Mouse (Mus musculus) forebrain, embryonic 13.5 days (tissue): ENCODE results near the gene Fbxo24. TPM values are rescaled to one million over a fixed set of nuclear protein-coding genes. Genes with fewer than 3 reads are reported as not detected.

Experiments
- ATAC-seq: fragments of 200-750 bp; cut with Nextera tagmentation; 2 replicates; pipeline ENCODE4 v1.8.0; 2017
- H3K27ac ChIP-seq: fragments of 300-500 bp; sonication (generic); 2 replicates; pipeline ENCODE4 v1.5.1; 2015; ENCODE audit warnings: inconsistent platforms, mild to moderate bottlenecking, moderate library complexity
- H3K27me3 ChIP-seq: fragments of 300-500 bp; sonication (generic); 2 replicates; pipeline ENCODE4 v1.6.1; 2015; ENCODE audit warnings: mild to moderate bottlenecking, inconsistent platforms
- H3K36me3 ChIP-seq: fragments of 300-500 bp; sonication (generic); 2 replicates; pipeline ENCODE4 v1.6.1; 2015; ENCODE audit warnings: mild to moderate bottlenecking, inconsistent platforms; ENCODE audit not compliant: poor library complexity, severe bottlenecking
- H3K4me1 ChIP-seq: fragments of 300-500 bp; sonication (generic); 2 replicates; pipeline ENCODE4 v1.6.1; 2015; ENCODE audit warnings: inconsistent platforms
- H3K4me2 ChIP-seq: fragments of 300-500 bp; sonication (generic); 2 replicates; pipeline ENCODE4 v1.6.1; 2015; ENCODE audit warnings: inconsistent platforms, mild to moderate bottlenecking, moderate library complexity
- H3K4me3 ChIP-seq: fragments of 300-500 bp; sonication (generic); 2 replicates; pipeline ENCODE4 v1.5.1; 2015; ENCODE audit warnings: mild to moderate bottlenecking, inconsistent platforms
- H3K9ac ChIP-seq: fragments of 300-500 bp; sonication (generic); 2 replicates; pipeline ENCODE4 v1.6.1; 2015; ENCODE audit warnings: mild to moderate bottlenecking, inconsistent platforms
- H3K9me3 ChIP-seq: fragments of 300-500 bp; sonication (generic); replicated peaks from 2 replicates; pipeline ENCODE4 v1.6.1; 2016; ENCODE audit warnings: inconsistent platforms
- WGBS: fragments of 180-500 bp; shearing (Covaris S2); methylation state at CpG from one replicate; pipeline ENCODE4 v1.1.7; 2015; 5-methylcytosine and 5-hydroxymethylcytosine counted together
- polyA plus RNA-seq: library from polyadenylated mRNA; unstranded; fragments of >200 nt; fragmentation: Nextera tagmentation; extraction: Ambion mirVana; gene quantifications from 2 replicates; pipeline ENCODE4 v1.2.1, GENCODE M21; 2015

Fbxo24 gene
- polyA plus RNA-seq, 1 experiment from 2014 or later, result 0.22 TPM

DNA sequence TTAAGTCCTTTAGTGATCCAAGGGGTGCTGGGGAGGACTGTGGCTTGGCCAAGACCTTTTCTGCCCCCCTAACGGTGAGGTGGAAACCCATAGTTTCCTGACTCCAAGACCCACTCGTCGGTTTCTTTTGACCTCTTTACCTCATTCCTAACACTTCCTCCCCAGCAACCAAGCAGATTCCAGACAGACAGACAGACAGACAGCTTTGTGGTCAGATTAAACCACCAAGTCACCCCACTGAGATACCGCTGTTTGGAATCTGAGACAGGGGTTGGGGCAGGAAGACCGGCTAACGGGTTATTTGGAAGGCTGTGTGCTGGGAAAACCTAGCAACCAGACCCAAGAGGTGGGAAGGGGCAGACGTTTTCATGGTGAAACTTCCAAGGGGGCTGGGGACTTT, 58.6 kb downstream of the Fbxo24 start:
- Histone ChIP-seq H3K4me1 (peaks cover 6% of the 10 kb centered on the region; the same call in 1 of the 2 replicates), H3K27me3 (peaks cover 14% of the 10 kb centered on the region)
- 55% methylated on average over 7 of the region's 7 CpGs for WGBS

DNA sequence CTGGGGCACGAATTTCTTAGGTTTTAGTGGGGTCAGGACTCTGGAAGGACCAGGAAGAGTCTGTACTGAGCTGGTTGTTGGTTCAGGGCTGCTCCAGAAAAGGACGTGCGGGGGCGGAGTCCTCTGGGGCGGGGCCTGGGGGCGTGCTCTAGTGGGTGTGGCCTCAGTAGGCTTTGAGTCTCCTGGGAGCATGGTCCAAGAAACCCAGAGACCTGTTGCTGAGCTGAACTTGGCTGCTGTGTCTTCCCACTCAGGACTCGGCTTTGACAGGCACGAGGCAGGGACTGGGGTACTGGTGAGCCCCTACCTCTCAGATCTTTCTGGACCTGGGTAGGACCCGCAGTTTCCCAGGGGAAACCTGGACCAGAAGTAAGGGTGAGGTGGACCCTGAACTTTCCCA, 59.1 kb downstream of the Fbxo24 start, which contains the start of gene Tfr2:
TSS of gene Tfr2 (plus strand) at position 176 of the 400 bp plus-strand sequence.
- H3K4me2 ChIP-seq, result no peak within 1 kb of the TSS
- no peak for ATAC-seq
- H3K9ac ChIP-seq, result no peak within 1 kb of the TSS
- H3K9me3 ChIP-seq, result no peaks in the 10 kb centered on the region
- peaks cover 9% of the 10 kb centered on the region for H3K27me3 ChIP-seq
- H3K36me3 ChIP-seq, result peaks cover 20% of the 10 kb centered on the region
- no peak within 1 kb of the TSS for H3K4me3 ChIP-seq
- 45% methylated on average over 9 of the region's 9 CpGs for WGBS
- H3K4me1 ChIP-seq, result peaks cover 6% of the 10 kb centered on the region; the same call in 1 of the 2 replicates
- H3K27ac ChIP-seq, result no peak within 1 kb of the TSS

More for the DNA sequence above, 58.6 kb downstream of the Fbxo24 start:
- ATAC-seq, result no peak
- H3K36me3 ChIP-seq, result peaks cover 15% of the 10 kb centered on the region
- no peaks in the 10 kb centered on the region for H3K9me3 ChIP-seq
- H3K4me3 ChIP-seq, result no peak overlapping the region
- H3K4me2 ChIP-seq, result no peak overlapping the region
- H3K9ac ChIP-seq, result no peak overlapping the region
- H3K27ac ChIP-seq, result no peak overlapping the region

DNA sequence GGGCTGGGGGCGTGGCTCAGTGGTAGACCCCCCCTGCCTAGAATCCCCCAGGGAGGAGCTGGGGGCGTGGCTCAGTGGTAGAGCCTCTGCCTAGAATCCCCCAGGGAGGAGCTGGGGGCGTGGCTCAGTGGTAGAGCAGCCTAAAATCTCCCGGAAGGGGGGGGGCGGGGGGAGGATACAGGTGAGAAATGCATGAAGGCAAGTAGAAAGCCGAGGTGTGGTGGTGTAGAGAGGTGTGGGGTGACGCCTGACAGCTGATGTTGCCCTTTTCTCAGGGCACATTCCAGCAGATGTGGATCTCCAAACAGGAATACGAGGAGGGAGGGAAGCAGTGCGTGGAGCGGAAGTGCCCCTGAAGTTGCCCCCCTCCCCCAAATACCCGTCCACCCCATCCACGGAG, 59.8 kb downstream of the Fbxo24 start:
- WGBS, result 76% methylated on average over 12 of the region's 12 CpGs
- H3K4me1 ChIP-seq, result no peaks in the 10 kb centered on the region
- ATAC-seq, result no peak

DNA sequence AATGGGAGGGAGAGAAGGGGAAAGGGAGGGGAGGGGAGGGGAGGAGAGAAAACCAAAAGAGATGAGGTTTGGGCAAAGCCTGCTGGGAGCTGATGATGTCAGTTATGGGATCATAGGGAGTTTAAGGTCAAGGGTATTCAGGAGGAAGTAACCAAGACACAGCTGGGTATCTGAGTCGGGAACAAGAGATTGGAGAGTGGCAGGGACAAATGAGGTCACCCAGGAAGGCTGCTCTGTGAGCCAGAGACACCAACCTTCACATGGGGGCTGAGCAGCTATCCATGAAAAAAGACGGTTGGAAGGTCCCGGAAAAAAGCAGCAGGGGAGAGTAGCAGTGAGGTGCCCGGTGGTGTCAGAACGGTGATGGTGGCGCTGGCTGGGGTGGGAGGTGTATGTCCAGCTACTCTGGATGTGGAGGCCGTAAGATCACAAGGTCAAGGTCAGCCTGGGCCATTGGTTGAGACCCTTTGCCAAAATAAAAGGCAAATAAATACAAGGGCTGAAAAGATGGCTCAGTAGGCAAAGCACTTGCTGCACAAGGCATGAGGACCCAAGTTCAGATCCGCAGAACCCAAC, 60.5 kb downstream of the Fbxo24 start:
- no peak overlapping the region for H3K4me3 ChIP-seq
- 86% methylated on average over 8 of the region's 8 CpGs for WGBS
- H3K4me2 ChIP-seq, result no peak overlapping the region
- H3K9ac ChIP-seq, result no peak overlapping the region
- H3K27ac ChIP-seq, result no peak overlapping the region
- ATAC-seq, result no peak
- no peaks in the 10 kb centered on the region; the same call in 1 of the 2 replicates for H3K27me3 ChIP-seq
- no peaks in the 10 kb centered on the region for H3K9me3 ChIP-seq
- peaks cover 22% of the 10 kb centered on the region for H3K36me3 ChIP-seq
- H3K4me1 ChIP-seq, result no peaks in the 10 kb centered on the region

More for the DNA sequence above, 59.8 kb downstream of the Fbxo24 start:
- H3K4me2 ChIP-seq, result no peak overlapping the region
- no peaks in the 10 kb centered on the region for H3K9me3 ChIP-seq
- H3K27me3 ChIP-seq, result peaks cover 3% of the 10 kb centered on the region; the same call in 1 of the 2 replicates
- H3K9ac ChIP-seq, result no peak overlapping the region
- H3K36me3 ChIP-seq, result peaks cover 22% of the 10 kb centered on the region
- H3K27ac ChIP-seq, result no peak overlapping the region
- no peak overlapping the region for H3K4me3 ChIP-seq

DNA sequence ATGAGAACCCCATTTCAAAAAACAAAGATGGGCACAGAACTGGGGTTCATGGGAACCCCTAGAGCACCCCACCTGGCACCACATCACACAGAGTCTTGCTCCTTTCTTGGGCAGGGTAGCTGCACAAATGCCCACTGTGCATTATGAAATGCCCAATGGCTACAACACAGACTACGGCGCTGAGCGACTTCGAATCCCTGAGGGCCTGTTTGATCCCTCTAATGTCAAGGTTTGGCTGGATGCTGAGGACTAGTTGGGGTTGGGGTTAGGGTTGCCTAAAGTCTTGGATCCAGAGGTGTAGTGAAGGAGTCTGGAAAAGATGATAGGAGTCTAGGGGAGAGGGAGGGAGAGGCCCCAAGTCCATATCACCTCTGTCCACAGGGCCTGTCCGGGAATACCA, 62.4 kb downstream of the Fbxo24 start:
- Histone ChIP-seq H3K27me3 (no peaks in the 10 kb centered on the region; the same call in 1 of the 2 replicates), H3K4me1 (no peaks in the 10 kb centered on the region), H3K27ac (no peak overlapping the region), H3K9ac (no peak overlapping the region), H3K4me2 (no peak overlapping the region), H3K36me3 (peaks cover 22% of the 10 kb centered on the region), H3K4me3 (no peak overlapping the region), H3K9me3 (no peaks in the 10 kb centered on the region)
- no peak for ATAC-seq
- 97% methylated on average over 5 of the region's 5 CpGs for WGBS

DNA sequence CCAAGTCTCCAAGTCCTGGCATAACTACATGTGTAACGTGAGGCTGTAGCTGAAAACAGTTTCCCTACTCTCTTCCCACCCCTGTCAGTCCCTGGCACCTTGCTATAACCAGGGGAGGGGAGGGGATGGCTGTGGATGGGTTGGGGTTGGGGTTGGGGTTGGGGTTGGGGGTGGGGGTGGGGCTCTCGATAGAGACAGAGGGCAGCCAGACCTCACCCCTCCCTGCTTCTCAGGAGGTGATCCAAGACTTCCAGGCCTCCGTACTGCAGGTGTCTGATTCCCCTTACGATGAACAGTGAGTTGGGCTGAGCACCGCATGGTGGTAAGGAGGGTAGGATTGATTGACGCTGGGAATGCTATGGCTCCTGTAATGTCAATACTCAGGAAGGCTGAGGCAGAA, 63.1 kb downstream of the Fbxo24 start:
- Histone ChIP-seq H3K4me1 (no peaks in the 10 kb centered on the region), H3K27me3 (no peaks in the 10 kb centered on the region; the same call in 1 of the 2 replicates), H3K4me3 (no peak overlapping the region), H3K9me3 (no peaks in the 10 kb centered on the region), H3K36me3 (peaks cover 22% of the 10 kb centered on the region), H3K27ac (no peak overlapping the region), H3K4me2 (no peak overlapping the region), H3K9ac (no peak overlapping the region)
- no peak for ATAC-seq
- WGBS, result 69% methylated on average over 6 of the region's 6 CpGs

DNA sequence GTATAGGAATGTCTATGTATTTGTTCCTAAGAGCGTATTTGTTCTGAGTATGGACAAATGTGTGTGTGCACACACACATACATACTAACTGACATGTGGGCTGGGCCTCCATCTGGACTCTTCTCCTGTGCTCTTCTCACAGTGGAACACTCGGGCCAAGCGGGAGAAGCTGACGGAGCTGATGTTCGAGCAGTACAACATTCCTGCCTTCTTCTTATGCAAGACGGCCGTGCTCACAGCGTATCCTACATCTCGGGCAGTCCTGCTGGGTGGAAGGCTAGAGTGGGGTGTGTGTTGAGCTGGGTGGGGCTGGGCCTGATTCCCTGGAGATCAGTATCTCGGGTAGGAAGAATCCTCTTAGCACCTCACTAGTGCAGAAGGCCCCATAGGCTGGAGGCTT, 65.8 kb downstream of the Fbxo24 start:
- Histone ChIP-seq H3K27me3 (peaks cover 3% of the 10 kb centered on the region), H3K36me3 (peaks cover 22% of the 10 kb centered on the region), H3K4me1 (no peaks in the 10 kb centered on the region), H3K9ac (no peak overlapping the region), H3K9me3 (no peaks in the 10 kb centered on the region), H3K4me2 (no peak overlapping the region), H3K27ac (no peak overlapping the region), H3K4me3 (no peak overlapping the region)
- ATAC-seq, result no peak
- WGBS, result 75% methylated on average over 10 of the region's 10 CpGs

Other genes starting within 250 kb of the Fbxo24 start
- gene Zan, start 151.9 kb downstream of the Fbxo24 start, polyA plus RNA-seq, result 0.08 and 0.12 TPM in 2 replicates
- gene Pop7, start 126.5 kb downstream of the Fbxo24 start, polyA plus RNA-seq, result 75.6 and 82.9 TPM in 2 replicates
- 16.1 and 17.5 TPM in 2 replicates for gene Gigyf1, start 110.5 kb downstream of the Fbxo24 start, polyA plus RNA-seq
- gene Epo, start 95.8 kb downstream of the Fbxo24 start, polyA plus RNA-seq, result 0.35 TPM in 1 of 2 replicates, not detected in the other
- 483 and 508 TPM in 2 replicates for gene Gnb2, start 95.5 kb downstream of the Fbxo24 start, polyA plus RNA-seq
- 144 and 174 TPM in 2 replicates for gene Actl6b, start 75.5 kb downstream of the Fbxo24 start, polyA plus RNA-seq
- 1.2 and 1.5 TPM in 2 replicates for gene Tfr2, start 59.2 kb downstream of the Fbxo24 start, polyA plus RNA-seq
- 31.1 and 31.9 TPM in 2 replicates for gene Mospd3, start 27.9 kb downstream of the Fbxo24 start, polyA plus RNA-seq
- 6.9 and 7.1 TPM in 2 replicates for gene Pcolce, start 15.2 kb downstream of the Fbxo24 start, polyA plus RNA-seq
- gene Lrch4, start 119 bp upstream of the Fbxo24 start, polyA plus RNA-seq, result 24.5 and 25.0 TPM in 2 replicates
- 7.3 and 10.8 TPM in 2 replicates for gene Gm20605, start 173 bp upstream of the Fbxo24 start, polyA plus RNA-seq
- gene Sap25, start 12.3 kb upstream of the Fbxo24 start, polyA plus RNA-seq, result 7.7 and 8.3 TPM in 2 replicates
- 0.08 TPM in 1 of 2 replicates, not detected in the other for gene Irs3, start 16.7 kb upstream of the Fbxo24 start, polyA plus RNA-seq
- gene Agfg2, start 55.7 kb upstream of the Fbxo24 start, polyA plus RNA-seq, result 22.8 and 23.4 TPM in 2 replicates
- 25.0 and 26.5 TPM in 2 replicates for gene Nyap1, start 112.6 kb upstream of the Fbxo24 start, polyA plus RNA-seq
- 64.3 and 71.0 TPM in 2 replicates for gene Tsc22d4, start 116.7 kb upstream of the Fbxo24 start, polyA plus RNA-seq
- gene Ppp1r35, start 149.8 kb upstream of the Fbxo24 start, polyA plus RNA-seq, result 38.3 and 45.0 TPM in 2 replicates
- gene Mepce, start 158.7 kb upstream of the Fbxo24 start, polyA plus RNA-seq, result 10.3 and 12.3 TPM in 2 replicates
- gene Zcwpw1, start 158.8 kb upstream of the Fbxo24 start, polyA plus RNA-seq, result 12.7 and 15.4 TPM in 2 replicates
- 0.43 and 1.3 TPM in 2 replicates for gene Pilra, start 207.3 kb upstream of the Fbxo24 start, polyA plus RNA-seq
- gene Pilrb1, start 229.1 kb upstream of the Fbxo24 start, polyA plus RNA-seq, result not detected in 2 replicates
- not detected in 2 replicates for gene Pilrb2, start 242.8 kb upstream of the Fbxo24 start, polyA plus RNA-seq